Mouse (Mus musculus): ENCODE measurements around the gene Mbnl2.

Mbnl2 gene

DNA sequence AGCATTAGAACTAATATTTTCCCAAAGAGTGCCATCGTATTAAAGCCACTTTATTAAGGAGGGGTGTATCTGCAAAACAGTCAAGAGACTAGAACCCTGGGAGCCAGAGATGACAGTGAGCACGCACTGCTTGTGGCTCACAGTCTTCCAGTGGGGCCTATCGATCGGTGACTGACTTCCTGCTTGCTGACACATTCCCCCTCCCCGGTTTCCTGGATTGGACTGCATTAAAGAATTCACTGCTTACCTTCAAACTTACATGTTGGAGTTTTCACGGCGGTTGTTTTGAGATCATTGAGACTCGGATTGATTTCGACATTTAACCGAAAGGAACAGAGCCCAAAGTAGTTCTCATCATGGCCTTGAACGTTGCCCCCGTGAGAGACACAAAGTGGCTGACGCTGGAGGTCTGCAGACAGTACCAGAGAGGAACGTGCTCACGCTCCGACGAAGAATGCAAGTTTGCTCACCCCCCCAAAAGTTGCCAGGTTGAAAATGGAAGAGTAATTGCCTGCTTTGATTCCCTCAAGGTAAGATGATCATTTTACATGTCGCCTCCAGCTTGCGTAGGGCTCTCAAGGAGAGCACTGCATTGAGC, 49.5 kb downstream of the Mbnl2 start:
- DNase-seq (ENCODE audit: low spot score in 2 of 2) = no peak

DNA sequence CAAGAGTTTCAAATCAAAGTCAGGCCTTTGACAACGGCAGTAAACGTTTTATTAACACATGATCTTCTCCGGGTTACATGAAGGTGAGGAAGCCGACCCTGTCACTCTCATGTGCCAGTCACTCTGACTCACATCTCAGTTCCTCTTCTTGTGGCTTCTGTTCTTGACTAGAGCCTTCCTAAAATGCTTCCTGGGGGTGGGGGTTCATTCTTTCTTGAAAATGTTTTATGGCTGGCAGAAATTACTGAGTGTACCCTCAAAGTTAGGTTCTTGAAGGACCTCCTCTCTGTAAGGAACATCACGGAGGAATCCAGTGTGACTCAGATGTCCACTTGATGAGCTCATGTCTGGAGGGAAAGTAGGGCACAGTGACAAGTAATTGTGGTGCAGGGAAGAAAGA, 50.2 kb downstream of the Mbnl2 start:
- no peak for DNase-seq (ENCODE audit: low spot score in 2 of 2)

DNA sequence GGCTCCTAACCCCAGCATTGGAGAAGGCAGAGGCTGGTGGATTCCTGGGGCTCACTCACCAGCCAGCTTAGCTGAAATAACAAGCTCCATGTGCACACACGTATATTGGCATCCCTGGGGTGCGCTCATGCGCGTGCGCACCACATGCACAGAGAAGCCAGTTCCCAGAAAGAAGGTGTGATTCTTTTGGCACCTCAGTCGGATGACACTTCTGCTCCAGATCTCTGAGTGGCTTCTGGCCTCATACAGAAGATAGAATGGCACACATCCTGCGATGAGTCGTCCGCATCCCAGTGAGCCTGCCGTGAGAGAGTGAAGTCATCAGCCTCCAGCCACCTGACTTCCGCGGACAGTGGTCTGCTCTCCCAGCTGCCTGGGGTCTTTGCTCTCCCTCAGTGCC, 55.0 kb downstream of the Mbnl2 start:
- no peak for DNase-seq (ENCODE audit: low spot score in 2 of 2)

DNA sequence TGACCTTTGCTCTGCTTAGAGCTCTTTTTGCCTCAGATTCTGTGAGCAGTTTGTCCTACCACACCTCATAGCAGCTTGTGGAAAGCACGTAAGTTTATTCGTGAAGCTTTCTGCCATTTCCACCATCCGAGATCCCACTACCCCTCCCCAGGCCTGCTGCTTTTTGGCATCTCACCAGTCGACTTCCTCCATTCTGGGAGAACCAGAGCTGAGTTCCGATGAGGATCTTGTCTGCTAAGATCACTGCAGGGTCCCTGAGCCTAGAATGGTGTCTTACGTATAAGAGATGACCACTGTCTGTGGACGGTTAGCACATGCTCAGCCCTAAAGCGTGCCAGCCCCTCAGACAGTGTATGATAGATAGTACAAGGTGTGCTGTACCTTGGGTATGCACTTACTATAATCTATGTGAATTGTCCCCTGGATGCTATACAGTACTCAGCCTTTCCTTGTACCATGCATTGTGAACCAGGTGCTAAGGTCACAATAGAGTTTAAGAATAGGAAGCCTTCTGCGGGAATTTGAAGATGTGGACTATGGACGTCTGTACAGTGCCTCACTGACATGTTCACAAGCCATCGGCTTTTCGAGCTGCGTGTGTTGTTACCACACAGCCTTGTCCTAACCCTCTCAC, 55.5 kb downstream of the Mbnl2 start:
- DNase-seq (ENCODE audit: low spot score in 2 of 2) = no peak

DNA sequence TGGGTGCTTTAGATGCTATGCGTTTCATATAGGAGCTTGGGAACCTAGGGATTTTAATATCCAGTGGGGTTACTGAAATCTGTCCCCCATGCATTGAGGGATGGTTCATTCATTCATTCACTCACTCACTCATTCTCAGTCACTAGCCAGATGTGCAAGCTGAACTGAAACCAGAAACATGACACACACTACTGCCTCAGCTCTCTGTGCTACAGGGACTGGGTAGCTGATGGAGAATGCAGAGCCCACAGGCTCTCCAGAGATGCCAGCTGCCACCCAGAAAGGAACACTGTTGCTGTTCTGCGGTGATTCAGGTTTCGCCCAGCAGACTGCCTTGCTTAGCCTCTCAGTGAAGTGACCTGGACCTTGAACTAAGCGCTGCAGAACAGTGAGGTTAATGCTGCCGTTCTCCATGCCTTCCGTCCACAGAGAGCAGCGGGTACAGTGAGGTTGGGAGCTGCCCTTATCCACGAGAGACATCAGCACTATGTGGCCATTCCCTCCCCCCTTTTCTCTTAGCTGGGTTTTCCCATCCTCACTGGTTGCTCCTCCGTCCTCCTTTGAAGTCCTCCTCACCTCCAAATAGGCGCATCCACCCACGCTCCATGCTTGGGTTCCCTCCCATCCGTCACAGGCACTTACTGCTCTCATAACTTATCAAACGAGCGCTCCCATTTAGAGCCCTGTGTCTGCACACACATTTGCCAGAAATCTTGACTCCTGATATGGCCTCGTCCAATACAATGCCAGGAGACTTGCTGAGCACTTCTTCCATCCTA, 58.2 kb downstream of the Mbnl2 start:
- no peak for DNase-seq (ENCODE audit: low spot score in 2 of 2)

DNA sequence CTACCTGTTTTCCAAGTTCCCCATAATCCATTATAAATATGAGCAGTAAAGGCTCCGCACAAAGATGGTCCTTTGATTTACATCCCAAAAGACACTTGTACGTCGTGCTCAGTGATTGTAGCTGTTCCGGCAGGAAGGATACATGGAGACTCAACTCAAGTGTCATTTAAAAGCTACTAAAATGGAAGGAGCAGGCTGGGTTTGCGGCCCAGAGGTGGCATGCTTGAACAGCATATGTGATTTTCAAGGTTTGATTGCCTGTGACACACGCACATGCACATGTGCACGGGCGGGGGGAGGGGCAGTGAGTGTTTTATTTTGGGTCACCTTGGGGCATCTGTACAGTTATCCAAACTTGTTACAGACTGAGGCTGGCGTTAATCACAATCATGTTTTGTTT, 59.9 kb downstream of the Mbnl2 start:
- DNase-seq (ENCODE audit: low spot score in 2 of 2) = no peak

DNA sequence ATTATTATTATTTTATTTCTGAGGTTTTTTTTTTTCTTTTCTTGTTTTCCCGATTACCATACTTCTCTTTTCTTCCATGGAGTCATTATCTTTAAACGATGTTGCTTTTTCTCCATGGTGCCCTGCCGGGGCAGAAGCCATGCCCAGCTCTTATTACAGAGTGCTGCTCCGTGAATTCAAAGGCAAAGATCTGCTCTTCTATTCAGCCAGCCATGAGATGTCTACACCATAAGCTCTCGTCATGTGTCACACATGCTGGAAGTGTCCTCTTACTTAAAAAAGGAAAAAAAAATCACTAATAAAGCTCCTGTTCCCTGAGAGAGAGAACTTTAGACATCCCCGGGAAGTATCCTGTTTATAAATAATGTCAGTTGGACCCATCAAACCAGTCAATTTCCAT, 60.4 kb downstream of the Mbnl2 start:
- no peak for DNase-seq (ENCODE audit: low spot score in 2 of 2)

DNA sequence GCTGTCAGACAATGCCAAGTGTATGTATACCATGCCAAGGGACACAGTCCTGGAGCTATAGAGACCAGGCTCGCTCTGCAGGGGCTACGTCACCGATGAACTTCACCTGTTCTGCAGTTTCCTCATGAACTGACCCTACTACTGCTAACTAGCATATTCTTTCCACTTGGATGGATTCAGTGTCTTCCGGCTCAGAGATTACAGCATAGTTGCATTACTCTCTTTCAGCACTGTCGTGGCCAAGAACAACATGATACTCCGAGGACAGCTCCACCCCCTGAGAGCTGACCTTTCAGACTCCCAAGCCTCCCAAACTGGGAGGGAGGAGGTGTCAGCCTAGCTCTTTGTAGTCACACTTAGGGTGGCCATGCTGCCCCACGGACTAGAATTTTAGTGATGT, 60.9 kb downstream of the Mbnl2 start:
- DNase-seq (ENCODE audit: low spot score in 2 of 2) = no peak

DNA sequence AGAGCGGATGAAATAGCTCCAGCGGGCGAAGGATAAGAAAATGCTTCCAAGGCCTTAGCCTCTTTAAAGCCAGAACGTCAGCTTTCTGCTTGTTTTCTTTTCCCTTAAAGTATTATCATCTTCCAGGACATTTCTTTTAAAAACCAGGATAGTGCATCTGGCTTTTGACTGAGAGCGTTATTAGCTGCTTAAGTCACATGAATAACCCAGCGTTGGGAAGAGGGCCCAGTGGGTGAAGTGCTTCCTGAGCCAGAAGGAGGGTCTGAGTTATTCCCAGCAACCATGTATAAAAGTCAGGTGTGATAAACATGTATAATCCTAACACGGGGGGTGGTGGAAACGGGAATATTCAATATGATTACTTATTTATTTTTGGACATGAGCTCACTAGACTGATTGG, 61.4 kb downstream of the Mbnl2 start:
- no peak for DNase-seq (ENCODE audit: low spot score in 2 of 2)

DNA sequence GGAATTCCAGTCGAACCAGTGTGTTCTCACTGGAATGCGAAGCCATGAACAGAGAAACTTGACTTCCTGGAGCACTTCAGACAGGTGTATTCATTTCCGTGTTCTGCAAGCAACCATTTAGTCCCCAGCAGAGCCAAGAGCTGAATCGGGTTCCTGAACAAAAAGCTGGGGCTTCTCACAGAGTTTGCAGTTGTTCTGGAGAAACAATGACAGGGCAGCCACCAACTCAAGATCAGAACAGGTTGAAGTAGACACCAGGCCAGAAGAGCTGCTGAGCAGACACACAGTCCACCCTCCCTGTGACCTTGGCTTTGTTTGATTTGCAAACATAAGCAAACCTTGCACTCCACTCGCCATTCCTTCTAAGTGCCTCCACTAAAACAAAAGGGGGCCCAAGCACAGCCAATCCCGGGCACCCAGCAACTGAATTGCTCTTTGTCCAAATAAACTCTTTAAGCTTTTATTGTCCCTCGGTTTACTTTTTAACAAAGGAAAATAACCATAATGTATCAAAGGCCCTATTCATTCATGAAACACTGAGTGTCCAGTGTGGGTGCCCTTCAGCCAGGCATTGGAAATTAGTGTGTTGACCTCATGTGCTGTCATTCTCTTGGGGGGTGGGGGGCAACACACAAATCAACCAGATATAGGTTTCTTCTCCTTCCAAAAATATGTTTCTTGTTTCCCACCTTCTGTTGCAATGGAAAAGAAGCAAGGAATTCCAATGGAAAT, 62.4 kb downstream of the Mbnl2 start:
- DNase-seq (ENCODE audit: low spot score in 2 of 2) = no peak

DNA sequence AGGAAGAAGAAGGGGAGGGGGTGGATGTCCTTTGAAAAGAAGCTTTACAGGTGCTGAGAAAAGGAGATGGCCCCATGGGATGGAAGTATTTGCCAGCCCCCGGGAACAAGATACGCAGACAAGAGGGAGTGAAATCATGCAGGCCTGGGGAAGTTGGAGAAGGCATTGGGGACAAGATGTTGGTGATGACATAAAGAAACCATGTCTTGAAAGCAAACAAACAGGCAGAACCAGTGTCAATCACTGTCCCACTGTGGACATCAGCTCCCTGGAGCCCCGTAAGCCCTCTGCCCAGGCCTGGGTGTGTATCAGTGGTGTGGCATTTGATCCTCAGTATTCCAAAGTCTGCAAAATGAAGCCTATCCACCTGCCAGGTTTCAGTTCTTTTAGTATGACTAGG, 63.2 kb downstream of the Mbnl2 start:
- DNase-seq (ENCODE audit: low spot score in 2 of 2) = no peak

DNA sequence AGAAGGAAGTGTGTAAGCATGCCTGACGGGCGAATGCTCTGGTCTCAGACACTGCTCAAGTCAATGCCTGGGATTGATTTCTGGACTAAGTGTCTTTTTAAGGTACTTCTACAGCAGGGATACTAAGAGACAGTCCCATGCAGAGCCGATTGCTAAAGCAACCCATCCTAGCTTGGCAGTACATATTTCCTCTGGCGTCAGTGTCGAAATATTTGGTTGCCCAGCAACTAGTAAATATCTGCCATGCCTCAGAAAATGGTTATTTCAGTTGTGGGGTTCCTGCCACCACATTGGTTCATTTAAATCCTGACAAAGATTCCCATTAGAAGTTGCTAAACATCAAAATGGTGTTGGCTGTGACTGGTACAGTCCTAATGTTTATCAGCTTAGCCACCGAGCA, 66.4 kb downstream of the Mbnl2 start:
- no peak for DNase-seq (ENCODE audit: low spot score in 2 of 2)

DNA sequence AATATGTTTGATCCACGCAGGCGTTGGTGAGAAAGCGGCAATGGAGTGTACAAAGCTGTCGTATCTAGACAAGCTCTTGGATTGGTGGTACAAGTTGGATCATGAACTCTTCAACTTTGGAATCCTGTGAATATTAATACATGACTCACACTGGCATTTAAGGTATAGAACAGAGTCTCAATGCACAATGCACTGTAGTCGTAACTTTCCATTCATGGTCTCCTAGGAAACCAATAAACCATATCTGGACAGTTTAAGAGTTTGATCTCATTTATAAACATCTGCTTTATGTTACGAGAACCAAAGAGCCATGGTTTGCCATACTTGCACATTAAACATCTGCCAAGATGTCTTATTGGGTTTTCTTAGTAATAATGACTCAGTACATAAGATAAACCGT, 66.9 kb downstream of the Mbnl2 start:
- no peak for DNase-seq (ENCODE audit: low spot score in 2 of 2)

DNA sequence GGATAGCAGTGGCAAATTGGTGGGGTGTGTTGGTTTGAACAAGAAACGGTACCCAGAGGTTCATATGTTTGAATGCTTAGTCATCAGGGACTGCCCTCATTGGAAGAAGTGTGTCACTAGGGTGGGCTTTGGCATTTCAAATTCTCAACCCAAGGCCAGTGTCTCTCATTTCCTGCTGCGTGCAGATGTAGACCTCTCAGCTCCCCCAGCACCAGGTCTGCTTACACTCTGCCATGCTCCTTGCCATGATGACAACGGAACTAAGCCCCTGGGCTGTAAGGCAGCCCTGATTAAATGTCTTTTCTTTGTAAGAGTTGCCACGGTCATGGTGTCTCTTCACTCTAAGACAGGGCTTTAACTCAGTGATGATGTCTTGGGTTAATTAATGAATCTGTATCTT, 69.2 kb downstream of the Mbnl2 start:
- no peak for DNase-seq (ENCODE audit: low spot score in 2 of 2)

DNA sequence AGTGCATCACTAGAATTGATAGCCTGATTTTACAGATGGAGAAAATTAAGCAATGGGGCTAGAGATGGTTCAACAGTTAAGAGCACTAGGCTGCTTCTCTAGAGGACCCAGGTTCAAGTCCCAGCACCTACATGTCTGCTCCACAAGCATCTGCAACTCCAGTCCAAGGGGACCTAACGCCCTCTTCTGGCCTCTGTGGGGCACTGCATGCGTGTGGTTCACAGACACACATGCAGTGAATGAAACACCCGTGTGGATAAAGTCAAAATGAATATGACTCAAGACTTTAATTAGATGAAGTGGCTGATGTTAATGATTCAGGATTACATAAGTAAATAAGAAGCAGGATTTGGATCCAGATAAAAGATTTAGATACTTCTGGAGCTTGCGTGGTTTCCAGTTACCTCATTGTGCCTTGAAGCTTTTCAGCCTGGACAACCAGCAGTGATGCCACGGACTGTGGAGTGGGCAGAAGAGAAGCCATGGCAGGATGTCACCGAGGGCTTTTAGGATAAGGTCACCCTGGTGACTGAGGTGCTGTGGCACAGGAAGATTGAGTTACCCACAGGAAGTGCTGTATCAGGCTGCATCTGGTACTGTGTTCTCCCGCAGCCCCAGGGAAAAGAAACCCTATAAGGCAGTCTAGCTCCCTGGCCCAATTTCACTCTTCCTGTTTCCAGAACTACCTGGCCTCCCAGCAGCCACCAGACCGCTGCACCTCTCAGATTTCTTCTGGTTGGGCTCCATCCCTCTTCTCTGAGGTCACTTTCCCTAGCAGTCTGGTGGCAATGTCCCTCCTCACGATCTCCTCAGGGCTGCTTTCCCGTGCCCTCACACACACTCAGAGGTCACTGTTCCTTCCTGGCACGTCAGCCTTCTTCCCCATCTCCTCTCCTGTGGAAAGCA, 72.2 kb downstream of the Mbnl2 start:
- DNase-seq (ENCODE audit: low spot score in 2 of 2) = no peak

DNA sequence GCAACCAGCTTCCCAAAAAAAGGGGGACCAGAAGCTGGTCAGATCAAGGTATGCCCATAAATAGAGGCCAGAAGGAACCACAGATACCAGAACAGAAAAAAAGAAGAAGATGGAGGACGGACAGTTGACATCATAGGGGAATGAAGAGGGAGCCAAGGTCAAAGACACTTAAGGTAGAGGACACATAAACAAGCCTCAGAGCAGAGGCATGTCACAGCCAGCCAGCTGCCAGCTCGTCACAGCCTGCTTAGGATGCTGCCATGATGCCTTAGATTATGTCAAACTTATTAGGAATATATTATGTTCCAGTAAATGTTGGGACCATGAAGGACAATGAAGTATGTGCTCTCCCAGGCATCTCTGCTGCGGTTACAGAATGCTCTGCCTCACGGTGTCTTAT, 73.9 kb downstream of the Mbnl2 start:
- no peak for DNase-seq (ENCODE audit: low spot score in 2 of 2)

DNA sequence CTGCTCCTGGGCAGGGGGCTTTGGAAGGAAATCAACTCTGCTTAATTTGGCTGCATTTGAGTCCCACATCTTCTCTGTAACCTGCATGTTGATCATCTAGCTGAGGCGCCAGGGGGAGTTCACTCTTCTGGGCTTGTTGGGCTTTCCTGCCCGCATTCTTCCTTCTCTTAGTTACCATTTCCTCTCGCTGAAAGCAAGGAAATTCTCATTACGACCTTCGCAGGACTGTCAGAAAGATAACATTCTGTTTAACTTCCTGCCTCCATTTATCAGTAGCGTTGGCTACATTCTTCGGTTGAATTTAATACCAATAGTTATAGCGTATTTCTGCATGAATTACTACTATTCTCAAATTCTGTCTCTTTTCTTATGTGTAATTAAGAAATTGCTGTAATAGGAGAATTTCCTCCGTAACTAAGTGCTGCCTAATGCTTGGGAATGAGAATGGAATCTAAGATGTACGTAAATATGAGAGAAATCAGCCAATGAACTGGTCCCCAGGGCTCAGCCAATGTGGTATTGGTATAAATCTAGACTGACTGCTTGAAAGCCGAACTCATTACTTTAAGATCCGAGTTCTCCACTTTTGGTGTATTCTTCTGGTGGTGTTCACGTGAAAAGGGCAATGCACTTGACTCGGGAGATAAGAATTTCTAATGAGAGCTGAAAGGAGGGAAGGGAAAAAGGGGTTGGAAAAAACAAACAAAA, 76.8 kb downstream of the Mbnl2 start:
- no peak for DNase-seq (ENCODE audit: low spot score in 2 of 2)

DNA sequence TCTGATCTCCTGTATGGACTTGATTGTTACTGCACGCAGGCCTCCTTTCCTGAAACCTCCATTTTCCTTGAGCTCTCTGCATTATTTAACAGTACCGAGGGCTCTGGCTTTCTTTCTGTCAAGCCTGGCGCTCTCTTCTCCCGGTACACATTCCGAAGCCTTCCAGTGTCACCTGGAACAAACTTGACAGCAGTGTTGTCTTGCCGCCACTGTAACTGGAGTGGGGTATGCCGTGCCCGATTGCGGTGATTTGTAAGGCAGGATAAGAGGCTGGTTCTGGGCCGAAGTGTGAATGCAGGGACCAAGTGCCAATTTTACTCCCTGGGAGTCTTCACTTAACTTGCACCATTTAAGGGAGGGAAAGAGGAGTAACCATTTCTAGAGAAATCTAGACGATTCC, 77.7 kb downstream of the Mbnl2 start:
- no peak for DNase-seq (ENCODE audit: low spot score in 2 of 2)

DNA sequence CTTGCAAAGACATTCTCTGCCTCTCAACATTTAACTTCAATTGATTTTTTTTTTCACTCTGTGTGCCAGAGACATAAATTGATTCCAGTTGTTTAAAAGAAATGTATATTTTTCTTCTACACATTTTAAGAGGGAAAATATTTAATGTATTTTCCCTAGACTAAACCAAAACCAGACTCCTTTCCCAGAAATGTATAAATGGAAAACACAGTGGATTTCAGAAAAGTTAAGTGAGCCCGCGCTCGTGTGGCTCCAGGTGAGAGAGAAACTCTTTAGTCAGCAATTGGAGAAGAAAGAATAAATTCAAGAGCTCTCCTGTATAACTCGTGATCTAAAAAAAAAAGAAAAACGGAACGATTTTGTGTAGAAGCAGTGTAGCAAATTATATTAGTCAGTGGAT, 79.1 kb downstream of the Mbnl2 start:
- DNase-seq (ENCODE audit: low spot score in 2 of 2) = no peak

DNA sequence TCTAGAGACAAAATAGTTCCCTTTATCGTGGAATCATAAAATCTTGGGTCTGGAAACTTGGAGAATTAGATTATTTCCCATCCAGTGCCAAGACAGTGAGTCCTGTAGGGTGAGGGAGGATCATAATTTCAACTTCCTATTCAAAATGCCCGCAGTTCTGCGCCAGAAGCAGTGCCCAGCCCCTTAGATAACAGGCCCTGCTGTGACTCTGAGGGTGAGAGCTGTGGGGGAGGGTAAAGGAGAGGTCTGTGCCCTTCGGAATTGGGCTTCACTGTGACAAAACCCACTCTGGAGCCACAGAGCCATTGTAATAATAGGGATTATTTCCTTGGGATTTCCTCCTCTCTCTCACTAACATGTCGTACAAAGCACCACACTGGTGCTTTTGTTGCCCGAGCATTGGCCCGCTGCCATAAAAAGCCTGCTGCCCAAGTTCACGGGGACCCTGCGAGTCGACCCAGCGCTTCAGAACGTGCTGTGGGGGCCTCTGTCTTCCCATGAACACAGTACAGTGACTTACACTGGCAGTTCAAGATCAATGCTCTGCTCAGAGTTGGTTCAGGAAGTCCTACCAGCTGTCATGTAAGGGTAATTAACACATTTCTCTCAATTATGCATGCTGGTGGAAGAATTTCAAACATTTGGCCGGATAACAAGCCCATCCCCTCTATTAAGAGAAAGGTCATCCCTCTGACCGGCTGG, 79.7 kb downstream of the Mbnl2 start:
- DNase-seq (ENCODE audit: low spot score in 2 of 2) = peak; percentile 36 to 37
